Mouse (Mus musculus): ENCODE measurements around the gene Arhgef2. TPM values are rescaled to one million over a fixed set of nuclear protein-coding genes. Genes with fewer than 3 reads are reported as not detected.
"Not testable (repeated sequence)": the region's sequence is repeated elsewhere in the genome, so short reads cannot be mapped to it uniquely, and the experiment has no call there.

Arhgef2 gene
- polyA plus RNA-seq, 1 experiment: 210 TPM

DNA sequence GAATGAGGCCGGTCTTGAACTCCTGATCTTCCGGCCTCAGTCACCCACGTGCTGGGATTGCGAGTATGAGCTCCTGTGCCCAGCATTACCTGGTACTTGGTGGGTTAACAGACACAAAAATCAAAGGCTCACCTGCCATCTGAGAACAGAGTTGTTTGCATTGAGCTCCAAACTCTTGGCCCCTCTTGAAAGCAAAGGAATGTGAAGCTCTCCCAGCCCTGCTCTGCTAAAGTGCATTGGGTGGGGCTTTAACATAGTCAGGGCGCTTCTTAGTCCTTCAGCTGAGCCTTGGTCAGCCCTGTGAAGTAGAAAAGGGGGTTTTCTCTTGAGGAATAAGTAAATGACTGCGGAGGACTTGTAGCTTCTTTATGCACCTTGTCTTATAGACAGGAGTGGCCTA lies 20.0 kb upstream of the Arhgef2 start:
- 0 out of 2 replicates have a peak, but pooled peaks cover 3% of the 10 kb centered on the region for H3K4me1 ChIP-seq (ENCODE audit: control insufficient read depth, insufficient read depth, low read length)
- H3K4me3 ChIP-seq (ENCODE audit: insufficient read depth, low read length): no peak overlapping the region
- TF ChIP-seq POLR2A (IDR thresholded peaks at IDR 0.05; ENCODE audit: low read depth, low read length) (no peak), CTCF (IDR thresholded peaks at IDR 0.05; ENCODE audit: borderline replicate concordance, insufficient read depth, low read length) (no peak)
- no peak overlapping the region for H3K27ac ChIP-seq (ENCODE audit: insufficient read depth, low read length)

DNA sequence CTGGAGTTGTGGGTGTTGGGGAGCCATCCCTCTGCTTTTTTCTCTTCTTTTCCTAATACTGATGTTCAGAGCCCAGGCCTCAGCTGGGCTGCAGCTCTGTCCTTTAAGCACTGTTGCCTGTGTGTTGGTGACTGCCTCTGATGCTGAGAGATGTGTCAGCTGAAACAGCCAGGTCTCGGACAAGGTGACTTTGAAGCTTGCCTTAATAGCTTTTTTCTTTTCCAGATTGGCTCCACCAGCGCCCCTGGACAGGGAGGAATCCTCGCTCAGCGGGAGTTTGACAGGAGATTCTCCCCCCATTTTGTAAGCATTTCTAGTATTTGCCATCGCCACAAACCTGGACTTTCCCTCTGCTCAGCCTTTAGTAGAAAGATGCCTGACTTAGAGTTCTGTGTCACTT lies 19.1 kb upstream of the Arhgef2 start:
- H3K4me1 ChIP-seq (ENCODE audit: control insufficient read depth, insufficient read depth, low read length): no peaks in the 10 kb centered on the region
- no peak overlapping the region for H3K27ac ChIP-seq (ENCODE audit: insufficient read depth, low read length)
- TF ChIP-seq POLR2A (IDR thresholded peaks at IDR 0.05; ENCODE audit: low read depth, low read length) (no peak), CTCF (IDR thresholded peaks at IDR 0.05; ENCODE audit: borderline replicate concordance, insufficient read depth, low read length) (no peak)
- H3K4me3 ChIP-seq (ENCODE audit: insufficient read depth, low read length): no peak overlapping the region

- Histone ChIP-seq H3K4me1 (ENCODE audit: control insufficient read depth, insufficient read depth, low read length) (peaks cover 12% of the 10 kb centered on the region), H3K27ac (ENCODE audit: insufficient read depth, low read length) (no peak overlapping the region), H3K4me3 (ENCODE audit: insufficient read depth, low read length) (no peak overlapping the region)
- TF ChIP-seq CTCF (IDR thresholded peaks at IDR 0.05; ENCODE audit: borderline replicate concordance, insufficient read depth, low read length) (no peak), POLR2A (IDR thresholded peaks at IDR 0.05; ENCODE audit: low read depth, low read length) (no peak)
These were observed 15.5 kb upstream of the Arhgef2 start for GRCm38 (mm10) chr3:88590246-88590645.

DNA sequence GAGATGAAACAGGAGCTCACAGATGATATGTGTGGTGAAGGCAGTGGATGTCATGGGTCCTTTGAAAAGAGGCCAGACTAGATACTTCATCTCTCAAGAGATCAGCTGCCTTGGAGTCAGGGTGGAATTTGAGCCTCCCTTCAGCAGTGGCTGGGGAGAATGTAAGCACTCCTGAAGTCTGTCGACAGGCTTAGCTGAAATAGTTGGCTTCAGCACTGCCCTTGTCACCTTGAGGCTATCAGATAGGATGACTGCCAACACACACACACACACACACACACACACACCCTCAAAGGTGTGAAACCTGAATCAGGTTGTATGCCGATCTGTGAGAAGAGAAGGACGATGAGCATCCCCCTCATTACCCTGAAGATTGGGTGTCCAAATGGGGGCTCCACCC lies 14.7 kb upstream of the Arhgef2 start:
- Histone ChIP-seq H3K27ac (ENCODE audit: insufficient read depth, low read length) (no peak overlapping the region), H3K4me1 (ENCODE audit: control insufficient read depth, insufficient read depth, low read length) (peaks cover 14% of the 10 kb centered on the region), H3K4me3 (ENCODE audit: insufficient read depth, low read length) (no peak overlapping the region)
- TF ChIP-seq POLR2A (IDR thresholded peaks at IDR 0.05; ENCODE audit: low read depth, low read length): no peak
- TF ChIP-seq CTCF (IDR thresholded peaks at IDR 0.05; ENCODE audit: borderline replicate concordance, insufficient read depth, low read length): no peak

GRCm38 (mm10) chr3:88591950-88592731 lies 13.6 kb upstream of the Arhgef2 start:
- H3K4me3 ChIP-seq (ENCODE audit: insufficient read depth, low read length): no peak overlapping the region
- peaks cover 14% of the 10 kb centered on the region for H3K4me1 ChIP-seq (ENCODE audit: control insufficient read depth, insufficient read depth, low read length)
- no peak for TF ChIP-seq CTCF (IDR thresholded peaks at IDR 0.05; ENCODE audit: borderline replicate concordance, insufficient read depth, low read length)
- TF ChIP-seq POLR2A (IDR thresholded peaks at IDR 0.05; ENCODE audit: low read depth, low read length): no peak
- H3K27ac ChIP-seq (ENCODE audit: insufficient read depth, low read length): peak overlapping the region; percentile 73

GRCm38 (mm10) chr3:88592942-88593576 lies 12.7 kb upstream of the Arhgef2 start:
- TF ChIP-seq POLR2A (IDR thresholded peaks at IDR 0.05; ENCODE audit: low read depth, low read length) (no peak), CTCF (IDR thresholded peaks at IDR 0.05; ENCODE audit: borderline replicate concordance, insufficient read depth, low read length) (no peak)
- Histone ChIP-seq H3K4me3 (ENCODE audit: insufficient read depth, low read length) (no peak overlapping the region), H3K27ac (ENCODE audit: insufficient read depth, low read length) (no peak overlapping the region), H3K4me1 (ENCODE audit: control insufficient read depth, insufficient read depth, low read length) (peaks cover 14% of the 10 kb centered on the region)

- H3K4me3 ChIP-seq (ENCODE audit: insufficient read depth, low read length): no peak overlapping the region
- no peak for TF ChIP-seq POLR2A (IDR thresholded peaks at IDR 0.05; ENCODE audit: low read depth, low read length)
- no peak for TF ChIP-seq CTCF (IDR thresholded peaks at IDR 0.05; ENCODE audit: borderline replicate concordance, insufficient read depth, low read length)
- peaks cover 14% of the 10 kb centered on the region for H3K4me1 ChIP-seq (ENCODE audit: control insufficient read depth, insufficient read depth, low read length)
- H3K27ac ChIP-seq (ENCODE audit: insufficient read depth, low read length): peak overlapping the region; percentile 85
These were observed 11.7 kb upstream of the Arhgef2 start for GRCm38 (mm10) chr3:88593893-88594580.

DNA sequence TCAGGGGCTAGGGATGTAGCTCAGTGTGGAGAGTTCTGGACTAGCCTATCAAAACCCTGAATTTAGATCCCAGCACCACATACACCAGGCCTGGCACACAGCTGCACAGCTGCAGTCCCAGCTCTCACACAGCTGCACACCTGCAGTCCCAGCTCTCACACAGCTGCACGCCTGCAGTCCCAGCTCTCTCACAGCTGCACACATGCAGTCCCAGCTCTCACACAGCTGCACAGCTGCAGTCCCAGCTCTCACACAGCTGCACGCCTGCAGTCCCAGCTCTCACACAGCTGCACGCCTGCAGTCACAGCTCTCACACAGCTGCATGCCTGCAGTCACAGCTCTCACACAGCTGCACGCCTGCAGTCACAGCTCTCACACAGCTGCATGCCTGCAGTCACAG lies 9.2 kb upstream of the Arhgef2 start:
- peaks cover 14% of the 10 kb centered on the region for H3K4me1 ChIP-seq (ENCODE audit: control insufficient read depth, insufficient read depth, low read length)
- not testable (repeated sequence) for H3K4me3 ChIP-seq (ENCODE audit: insufficient read depth, low read length); H3K27ac ChIP-seq (ENCODE audit: insufficient read depth, low read length)

DNA sequence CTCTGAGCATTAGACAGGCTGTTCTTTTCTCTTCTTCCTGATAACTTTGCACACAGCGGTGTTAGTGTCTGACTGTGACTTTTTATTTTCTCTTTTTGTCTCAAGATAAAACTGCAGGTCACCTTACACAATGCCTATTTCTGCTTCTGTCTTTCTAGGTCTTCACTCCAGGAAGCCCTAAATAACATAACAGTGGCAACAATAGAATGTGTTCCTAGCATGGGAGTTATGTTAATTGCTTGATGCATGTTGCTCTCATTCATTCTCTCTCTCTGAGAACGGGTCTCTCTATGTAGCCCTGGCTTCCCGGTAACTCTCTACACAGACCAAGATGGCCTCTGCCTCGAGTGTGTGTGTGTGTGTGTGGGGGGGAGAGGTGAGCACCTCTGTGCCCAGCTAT lies 3.3 kb upstream of the Arhgef2 start:
- H3K27ac ChIP-seq (ENCODE audit: insufficient read depth, low read length): no peak overlapping the region
- H3K4me3 ChIP-seq (ENCODE audit: insufficient read depth, low read length): no peak overlapping the region
- H3K4me1 ChIP-seq (ENCODE audit: control insufficient read depth, insufficient read depth, low read length): no peaks in the 10 kb centered on the region
- TF ChIP-seq CTCF (IDR thresholded peaks at IDR 0.05; ENCODE audit: borderline replicate concordance, insufficient read depth, low read length) (no peak), POLR2A (IDR thresholded peaks at IDR 0.05; ENCODE audit: low read depth, low read length) (no peak)

- Histone ChIP-seq H3K4me1 (ENCODE audit: control insufficient read depth, insufficient read depth, low read length) (no peaks in the 10 kb centered on the region), H3K4me3 (ENCODE audit: insufficient read depth, low read length) (no peak overlapping the region), H3K27ac (ENCODE audit: insufficient read depth, low read length) (no peak overlapping the region)
- TF ChIP-seq CTCF (IDR thresholded peaks at IDR 0.05; ENCODE audit: borderline replicate concordance, insufficient read depth, low read length) (peak; percentile 42; the same call in 1 of the 2 replicates), POLR2A (IDR thresholded peaks at IDR 0.05; ENCODE audit: low read depth, low read length) (no peak)
These were observed 2.0 kb upstream of the Arhgef2 start for GRCm38 (mm10) chr3:88603714-88604161.

All from embryonic fibroblast, embryonic 13.5 days (primary cell).